Mouse (Mus musculus): ENCODE results near the gene Nedd4. TPM values are rescaled to one million over a fixed set of nuclear protein-coding genes. Genes with fewer than 3 reads are reported as not detected.

Nedd4 gene
- polyA plus RNA-seq, 1 experiment from 2014 or later, result 377 TPM

- WGBS, result 6% methylated on average over 2 of the region's 2 CpGs
- peak; percentile 78; the same call in 1 of the 2 replicates for ATAC-seq (replicated peaks; ENCODE audit: low FRiP score, low read depth)
- peak; percentile 78 for DNase-seq (ENCODE audit: low spot score)
- Histone ChIP-seq H3K27ac (peak overlapping the region; percentile 32; the same call in 1 of the 2 replicates), H3K9ac (ENCODE audit: low read depth, low read length) (no peak overlapping the region), H3K4me2 (ENCODE audit: low read length) (no peak overlapping the region), H3K4me1 (replicated peaks; ENCODE audit: insufficient read depth, low read length) (peaks cover 8% of the 10 kb centered on the region; the same call in 1 of the 2 replicates), H3K27me3 (ENCODE audit: insufficient read depth, low read length) (no peaks in the 10 kb centered on the region), H3K9me3 (replicated peaks; ENCODE audit: low read length) (no peaks in the 10 kb centered on the region), H3K36me3 (ENCODE audit: insufficient read depth, low read length) (no peaks in the 10 kb centered on the region), H3K4me3 (replicated peaks; ENCODE audit: low read depth, low read length) (no peak overlapping the region)
- no peak for TF ChIP-seq CTCF (IDR thresholded peaks at IDR 0.05; ENCODE audit: low read depth)
These were observed 33.6 kb upstream of the Nedd4 start for GRCm38 (mm10) chr9:72628591-72628990.

DNA sequence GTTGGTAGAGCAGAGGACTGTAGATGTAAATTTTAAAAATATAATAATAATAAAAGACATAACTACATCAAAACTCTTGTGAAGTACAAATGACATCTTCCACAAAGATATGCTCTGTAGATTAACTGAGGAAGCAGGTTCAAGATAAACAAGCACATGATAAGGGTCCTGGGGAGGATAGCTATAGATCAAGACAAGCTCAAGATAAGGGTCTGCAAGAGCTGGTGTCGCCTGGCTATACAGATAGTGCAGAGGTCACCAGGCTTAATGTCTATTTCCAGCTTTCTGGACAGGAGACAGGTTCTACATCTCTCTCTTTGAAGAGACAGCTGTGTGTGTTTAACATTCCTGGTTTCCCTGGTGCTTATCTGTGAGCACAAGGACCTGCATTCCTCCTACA is 29.9 kb upstream of the Nedd4 start:
- H3K36me3 ChIP-seq (ENCODE audit: insufficient read depth, low read length), result no peaks in the 10 kb centered on the region
- TF ChIP-seq CTCF (IDR thresholded peaks at IDR 0.05; ENCODE audit: low read depth), result no peak
- no peak for ATAC-seq (replicated peaks; ENCODE audit: low FRiP score, low read depth)
- no peak overlapping the region for H3K9ac ChIP-seq (ENCODE audit: low read depth, low read length)
- peaks cover 8% of the 10 kb centered on the region; the same call in 1 of the 2 replicates for H3K4me1 ChIP-seq (replicated peaks; ENCODE audit: insufficient read depth, low read length)
- no peaks in the 10 kb centered on the region for H3K9me3 ChIP-seq (replicated peaks; ENCODE audit: low read length)
- DNase-seq (ENCODE audit: low spot score), result no peak
- H3K4me2 ChIP-seq (ENCODE audit: low read length), result no peak overlapping the region
- H3K27ac ChIP-seq, result no peak overlapping the region
- H3K4me3 ChIP-seq (replicated peaks; ENCODE audit: low read depth, low read length), result no peak overlapping the region
- no peaks in the 10 kb centered on the region for H3K27me3 ChIP-seq (ENCODE audit: insufficient read depth, low read length)
- WGBS, result 49% methylated on average over 1 of the region's 1 CpGs

DNA sequence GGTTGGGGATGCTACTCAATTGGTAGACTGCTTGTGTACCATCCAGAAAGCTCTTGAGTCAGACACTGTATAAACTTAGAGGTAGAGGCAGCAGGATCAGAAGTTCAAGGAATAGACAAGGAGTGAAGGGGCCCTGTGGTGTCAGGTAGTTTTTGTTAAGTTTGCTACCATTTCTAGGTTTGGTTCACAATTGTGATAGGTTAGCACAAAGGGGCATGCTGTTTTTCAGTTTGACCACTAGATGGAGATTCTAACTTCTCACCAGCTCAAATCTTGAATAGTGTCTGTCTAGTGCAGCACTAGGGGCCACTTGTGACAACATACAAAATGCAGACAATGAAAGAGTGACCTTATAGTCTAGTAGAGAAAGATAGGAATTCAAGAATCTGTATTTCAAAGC is 27.0 kb upstream of the Nedd4 start:
- peak; percentile 86 for TF ChIP-seq CTCF (IDR thresholded peaks at IDR 0.05; ENCODE audit: low read depth)
- H3K4me3 ChIP-seq (replicated peaks; ENCODE audit: low read depth, low read length), result no peak overlapping the region
- no peaks in the 10 kb centered on the region for H3K36me3 ChIP-seq (ENCODE audit: insufficient read depth, low read length)
- H3K4me2 ChIP-seq (ENCODE audit: low read length), result no peak overlapping the region
- DNase-seq (ENCODE audit: low spot score) (peak; percentile 92), ATAC-seq (replicated peaks; ENCODE audit: low FRiP score, low read depth) (no peak)
- H3K27me3 ChIP-seq (ENCODE audit: insufficient read depth, low read length), result no peaks in the 10 kb centered on the region
- no peaks in the 10 kb centered on the region for H3K9me3 ChIP-seq (replicated peaks; ENCODE audit: low read length)
- H3K27ac ChIP-seq, result no peak overlapping the region
- H3K4me1 ChIP-seq (replicated peaks; ENCODE audit: insufficient read depth, low read length), result peaks cover 3% of the 10 kb centered on the region; the same call in 1 of the 2 replicates
- H3K9ac ChIP-seq (ENCODE audit: low read depth, low read length), result no peak overlapping the region

DNA sequence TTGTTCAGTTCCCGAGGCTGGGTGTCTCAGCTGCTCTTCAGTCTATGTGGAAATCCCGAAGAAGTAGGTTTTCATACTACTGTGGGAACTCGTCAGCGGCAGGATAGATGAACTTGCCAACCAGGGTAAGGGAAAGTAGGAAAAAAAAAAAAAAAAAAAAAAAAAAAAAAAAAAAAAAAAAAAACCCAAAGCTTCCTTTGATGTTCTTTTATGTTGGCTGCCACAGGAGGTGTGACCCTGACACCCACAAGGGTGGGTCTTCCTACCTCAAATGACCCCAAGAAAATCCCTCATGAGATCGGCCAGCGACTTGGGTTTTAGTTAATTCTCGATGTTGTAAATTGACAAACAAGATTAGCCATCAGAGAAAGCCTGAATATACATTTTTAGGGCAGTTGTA is 25.6 kb upstream of the Nedd4 start:
- no peaks in the 10 kb centered on the region for H3K36me3 ChIP-seq (ENCODE audit: insufficient read depth, low read length)
- WGBS, result 77% methylated on average over 7 of the region's 7 CpGs
- no peak for ATAC-seq (replicated peaks; ENCODE audit: low FRiP score, low read depth)
- peaks cover 13% of the 10 kb centered on the region for H3K4me1 ChIP-seq (replicated peaks; ENCODE audit: insufficient read depth, low read length)
- no peaks in the 10 kb centered on the region for H3K9me3 ChIP-seq (replicated peaks; ENCODE audit: low read length)
- no peak for TF ChIP-seq CTCF (IDR thresholded peaks at IDR 0.05; ENCODE audit: low read depth)
- no peak overlapping the region for H3K4me2 ChIP-seq (ENCODE audit: low read length)
- H3K27me3 ChIP-seq (ENCODE audit: insufficient read depth, low read length), result no peaks in the 10 kb centered on the region
- DNase-seq (ENCODE audit: low spot score), result no peak
- H3K4me3 ChIP-seq (replicated peaks; ENCODE audit: low read depth, low read length), result no peak overlapping the region
- no peak overlapping the region for H3K27ac ChIP-seq
- H3K9ac ChIP-seq (ENCODE audit: low read depth, low read length), result no peak overlapping the region

DNA sequence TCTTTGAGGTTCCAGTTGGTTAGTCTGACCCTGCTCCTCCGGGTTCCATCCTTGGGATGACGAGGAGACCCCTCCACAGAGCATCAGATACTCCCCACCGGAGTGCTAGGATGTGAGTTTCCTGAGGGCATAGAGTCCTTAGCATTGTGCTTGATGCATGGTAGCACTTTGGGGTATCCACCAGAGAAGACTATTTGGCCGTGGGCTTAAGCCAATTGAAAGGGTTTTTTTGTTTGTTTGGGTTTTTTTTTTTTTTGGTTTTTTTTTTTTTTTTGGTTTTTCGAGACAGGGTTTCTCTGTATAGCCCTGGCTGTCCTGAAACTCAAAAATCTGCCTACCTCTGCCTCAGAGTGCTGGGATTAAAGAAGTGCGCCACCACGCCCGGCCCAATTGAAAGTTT is 24.9 kb upstream of the Nedd4 start:
- TF ChIP-seq CTCF (IDR thresholded peaks at IDR 0.05; ENCODE audit: low read depth), result no peak
- Histone ChIP-seq H3K36me3 (ENCODE audit: insufficient read depth, low read length) (no peaks in the 10 kb centered on the region), H3K9me3 (replicated peaks; ENCODE audit: low read length) (no peaks in the 10 kb centered on the region), H3K27me3 (ENCODE audit: insufficient read depth, low read length) (no peaks in the 10 kb centered on the region), H3K9ac (ENCODE audit: low read depth, low read length) (no peak overlapping the region), H3K4me1 (replicated peaks; ENCODE audit: insufficient read depth, low read length) (peaks cover 13% of the 10 kb centered on the region), H3K4me3 (replicated peaks; ENCODE audit: low read depth, low read length) (no peak overlapping the region), H3K4me2 (ENCODE audit: low read length) (no peak overlapping the region), H3K27ac (no peak overlapping the region)
- 76% methylated on average over 8 of the region's 8 CpGs for WGBS
- ATAC-seq (replicated peaks; ENCODE audit: low FRiP score, low read depth), result no peak
- DNase-seq (ENCODE audit: low spot score), result no peak

DNA sequence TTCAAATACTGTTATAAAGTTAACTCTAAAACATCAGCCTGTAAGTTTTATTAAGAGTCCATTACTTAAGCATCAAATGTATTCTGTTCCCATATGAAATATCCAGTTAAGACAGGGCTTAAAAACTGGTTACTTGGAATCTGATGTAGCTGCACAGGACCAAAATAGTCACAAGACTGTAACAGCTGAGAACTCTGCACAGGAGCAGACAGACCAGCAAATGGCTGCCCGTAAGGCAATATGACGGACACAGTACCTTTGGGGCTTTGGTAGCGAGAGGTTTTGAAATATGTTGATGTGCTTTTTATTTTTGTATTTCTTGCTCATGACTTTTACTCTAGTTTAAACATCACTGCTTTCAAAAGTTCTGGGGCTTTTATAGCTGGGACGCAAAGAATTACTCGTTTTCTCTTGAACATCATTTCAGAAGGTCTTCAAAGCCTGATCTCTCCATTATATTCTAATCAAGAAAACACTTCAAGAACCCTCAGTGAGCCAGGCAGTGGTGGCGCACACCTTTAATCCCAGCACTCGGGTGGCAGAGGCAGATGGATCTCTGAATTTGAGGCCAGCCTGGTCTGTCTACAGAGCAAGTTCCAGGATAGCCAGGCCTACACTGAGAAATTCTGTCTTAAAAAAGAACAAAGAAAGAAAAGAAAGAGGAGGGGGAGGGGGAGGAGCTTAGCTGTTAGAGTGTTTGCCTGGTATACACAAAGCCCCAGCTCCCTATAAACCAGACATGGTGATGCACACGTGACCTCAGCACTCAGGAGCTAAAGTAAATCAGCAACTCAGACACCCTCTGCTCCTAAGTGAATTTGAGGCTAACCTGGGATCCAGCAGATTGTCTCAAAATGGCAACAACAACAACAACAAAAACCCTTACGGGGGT is 22.9 kb upstream of the Nedd4 start:
- peaks cover 19% of the 10 kb centered on the region for H3K4me1 ChIP-seq (replicated peaks; ENCODE audit: insufficient read depth, low read length)
- no peaks in the 10 kb centered on the region for H3K36me3 ChIP-seq (ENCODE audit: insufficient read depth, low read length)
- H3K9me3 ChIP-seq (replicated peaks; ENCODE audit: low read length), result no peaks in the 10 kb centered on the region
- H3K4me3 ChIP-seq (replicated peaks; ENCODE audit: low read depth, low read length), result peak overlapping the region; percentile 23
- H3K4me2 ChIP-seq (ENCODE audit: low read length), result peak overlapping the region; percentile 54
- H3K27ac ChIP-seq, result peak overlapping the region; percentile 99
- no peaks in the 10 kb centered on the region for H3K27me3 ChIP-seq (ENCODE audit: insufficient read depth, low read length)
- DNase-seq (ENCODE audit: low spot score) (peak; percentile 88), ATAC-seq (replicated peaks; ENCODE audit: low FRiP score, low read depth) (peak; percentile 85)
- TF ChIP-seq CTCF (IDR thresholded peaks at IDR 0.05; ENCODE audit: low read depth), result no peak
- 44% methylated on average over 9 of the region's 9 CpGs for WGBS
- H3K9ac ChIP-seq (ENCODE audit: low read depth, low read length), result peak overlapping the region; percentile 61
